Mouse (Mus musculus) spleen, adult 18-20 months (tissue): ENCODE measurements at regions not wholly inside any gene's neighbourhood (a gene's known extent, or its start where the extent isn't known, plus 50 kb on each side); places are given as distances from the start of the nearest gene placed in this dataset.

ENCODE experiments used
- DNase-seq, 2 experiments: peaks; one replicate each; pipeline ENCODE4 v3.0.0; 2022; ENCODE audit warnings: mixed read lengths in 2 of 2

DNA sequence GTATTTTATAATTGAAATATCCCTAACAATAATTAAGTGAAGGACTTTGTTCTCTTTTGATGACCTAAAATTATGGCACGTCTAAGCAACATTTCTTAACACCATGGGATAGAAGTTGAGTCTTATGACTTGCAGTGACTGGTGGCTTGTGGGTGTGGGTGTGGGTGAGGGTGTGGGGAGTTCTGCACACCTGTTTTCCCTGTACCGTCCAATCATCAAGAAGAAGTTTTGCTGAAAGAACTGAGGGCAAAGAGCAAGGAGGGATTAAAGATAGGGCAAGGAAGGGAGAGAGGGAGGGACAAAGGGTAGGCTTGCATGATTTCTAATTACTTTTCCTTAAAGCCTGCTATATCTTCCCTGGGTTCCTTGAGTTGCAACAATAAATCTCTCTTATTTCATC is 278.5 kb upstream of the Slc30a5 start:
- DNase-seq, result no peak

GRCm38 (mm10) chr13:101100621-101101020 is 267.4 kb upstream of the Slc30a5 start:
- DNase-seq, result no peak

GRCm38 (mm10) chr13:101096856-101097255 is 263.6 kb upstream of the Slc30a5 start:
- DNase-seq, result no peak

GRCm38 (mm10) chr13:101096221-101096620 is 263.0 kb upstream of the Slc30a5 start:
- DNase-seq, result no peak

GRCm38 (mm10) chr13:101095057-101095831 is 262.0 kb upstream of the Slc30a5 start:
- no peak for DNase-seq

DNA sequence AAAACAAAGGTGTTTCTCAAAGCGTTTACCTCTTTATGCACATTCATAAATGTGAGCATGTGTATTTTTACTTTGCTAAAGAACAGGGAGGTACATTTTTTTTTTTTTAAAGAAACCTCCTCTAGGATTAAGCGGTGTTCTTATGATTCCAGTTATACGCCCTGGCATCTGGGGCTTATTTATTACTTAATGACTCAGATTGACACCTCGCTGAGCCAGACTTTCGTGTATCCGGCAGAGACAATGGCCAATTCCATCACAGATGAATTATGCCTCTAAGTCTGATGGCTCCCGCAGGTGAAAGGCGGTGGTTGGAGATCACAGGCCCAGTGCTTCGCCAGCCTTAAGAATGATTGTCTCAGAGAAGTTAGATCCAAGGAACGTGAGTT is 259.5 kb upstream of the Slc30a5 start:
- DNase-seq, result no peak

GRCm38 (mm10) chr13:101092033-101092742 is 259.0 kb upstream of the Slc30a5 start:
- no peak for DNase-seq

DNA sequence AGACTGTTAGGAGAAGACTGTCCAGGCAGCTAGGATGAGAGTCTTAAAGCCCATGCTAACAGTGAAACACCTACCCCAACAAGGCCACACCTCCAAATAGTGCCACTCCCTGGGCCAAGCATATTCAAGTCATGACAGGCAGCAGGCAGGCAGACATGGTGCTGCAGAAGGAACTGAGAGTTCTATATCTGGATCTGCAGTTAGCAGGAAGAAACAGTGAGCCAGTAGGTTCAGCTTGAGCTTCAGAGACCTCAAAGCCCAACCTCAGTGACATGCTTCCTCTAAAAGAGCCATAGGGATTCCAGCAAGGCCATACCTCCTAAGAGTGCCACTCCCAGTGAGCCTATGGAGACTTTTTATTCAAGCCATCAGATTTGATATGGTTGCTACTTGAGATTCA is 252.0 kb upstream of the Slc30a5 start:
- DNase-seq, result no peak

DNA sequence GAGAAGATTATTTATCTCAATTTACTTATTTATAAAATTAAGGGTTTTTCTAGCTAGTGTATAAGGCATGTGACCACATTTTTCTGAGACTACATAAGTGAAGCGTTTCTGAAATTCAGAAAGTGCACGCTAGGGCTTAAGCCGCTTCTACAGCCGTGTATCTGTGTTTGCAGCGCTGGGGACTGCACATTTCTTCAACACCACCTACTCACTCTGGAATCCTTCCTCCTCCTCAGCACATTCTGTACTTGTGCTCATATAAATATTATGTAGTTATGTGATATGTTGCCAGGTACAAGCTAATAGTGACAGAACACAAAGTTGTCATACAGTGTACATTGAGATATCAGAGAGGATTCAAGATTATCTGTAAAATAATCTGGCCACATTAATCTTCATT is 251.0 kb upstream of the Slc30a5 start:
- DNase-seq, result no peak

- DNase-seq, result no peak
Measured at GRCm38 (mm10) chr13:101083416-101083815, 250.2 kb upstream of the Slc30a5 start.

- DNase-seq, result no peak
Measured at GRCm38 (mm10) chr13:101068489-101068888, 235.3 kb upstream of the Slc30a5 start.

DNA sequence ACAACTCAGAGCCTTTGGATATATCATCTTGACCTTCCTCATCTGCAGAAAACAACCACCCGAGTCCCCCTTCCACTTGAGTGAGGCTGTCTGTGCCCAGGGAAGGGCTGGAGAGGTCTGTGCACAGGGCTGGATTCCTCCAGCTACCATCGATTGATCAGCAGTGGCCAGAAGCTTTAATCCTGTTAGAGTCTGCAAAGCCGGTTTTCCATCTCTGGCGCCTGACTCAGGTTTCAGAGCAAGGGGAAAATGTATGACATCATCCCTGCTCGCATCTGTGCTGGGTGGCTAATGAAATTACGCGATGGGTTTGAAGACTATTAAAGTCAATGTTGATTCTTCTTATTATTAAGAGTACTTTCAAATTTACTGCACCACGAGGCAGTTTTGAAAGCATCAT is 229.4 kb upstream of the Slc30a5 start:
- no peak for DNase-seq

DNA sequence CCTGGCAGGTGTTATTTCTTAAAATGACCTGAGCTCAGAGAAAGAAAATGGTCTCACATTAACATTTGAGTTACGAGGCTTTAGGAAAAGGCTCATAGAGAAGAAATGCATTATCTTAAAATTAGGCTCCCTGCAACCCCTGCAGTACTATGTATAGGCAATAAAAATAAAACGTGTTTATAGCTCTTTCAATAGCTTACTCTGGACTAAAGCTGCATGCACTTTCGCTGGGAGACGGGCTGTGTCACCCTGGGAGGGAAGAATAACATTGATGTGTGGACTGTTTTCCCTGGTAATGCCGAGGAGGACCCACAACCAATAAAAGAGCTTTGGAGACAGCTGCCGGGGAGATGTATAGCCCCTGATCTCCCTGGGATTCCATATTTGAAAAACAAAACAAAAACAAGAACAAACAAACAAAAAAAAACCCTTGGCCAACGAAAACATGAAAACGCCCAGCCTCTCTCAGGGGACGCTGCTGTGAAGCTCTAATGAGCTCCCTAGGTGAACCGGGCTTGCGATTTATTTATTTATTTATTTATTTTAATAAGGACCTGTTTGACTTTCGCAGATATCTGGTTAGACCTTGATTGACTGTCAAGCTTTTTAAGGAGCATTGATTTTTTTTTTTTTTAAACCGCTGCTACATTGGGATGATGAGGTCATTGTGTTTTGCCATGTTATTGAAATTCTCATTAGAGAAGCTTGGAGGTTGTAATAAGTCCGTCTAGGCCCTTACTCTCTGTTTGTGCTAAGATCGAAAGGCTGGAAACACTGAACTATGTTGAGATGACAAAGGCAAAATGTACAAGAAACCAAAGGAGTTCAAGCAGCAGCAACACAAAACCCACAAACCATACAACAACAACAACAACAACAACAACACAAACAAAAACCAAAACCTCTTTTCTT is 228.3 kb upstream of the Slc30a5 start:
- no peak for DNase-seq

DNA sequence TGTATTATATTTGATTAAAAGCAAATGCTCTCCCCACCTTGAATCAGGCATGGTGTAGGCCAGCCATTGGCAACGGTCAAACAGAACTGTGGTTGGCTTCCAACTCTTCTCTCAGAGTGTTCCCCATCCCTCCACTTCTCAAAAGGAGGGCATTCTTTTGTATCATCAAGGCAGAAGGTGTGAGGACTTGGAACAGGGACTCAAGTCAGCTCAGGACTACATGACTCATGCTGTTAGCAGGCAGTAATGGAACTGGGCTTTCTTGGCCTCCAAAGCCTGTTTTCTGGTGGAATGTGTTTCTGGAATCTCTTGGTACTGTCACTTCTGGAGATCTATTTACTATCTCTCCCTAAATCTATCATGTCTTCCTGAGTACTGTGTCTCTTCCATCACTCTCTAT is 216.3 kb upstream of the Slc30a5 start:
- no peak for DNase-seq

DNA sequence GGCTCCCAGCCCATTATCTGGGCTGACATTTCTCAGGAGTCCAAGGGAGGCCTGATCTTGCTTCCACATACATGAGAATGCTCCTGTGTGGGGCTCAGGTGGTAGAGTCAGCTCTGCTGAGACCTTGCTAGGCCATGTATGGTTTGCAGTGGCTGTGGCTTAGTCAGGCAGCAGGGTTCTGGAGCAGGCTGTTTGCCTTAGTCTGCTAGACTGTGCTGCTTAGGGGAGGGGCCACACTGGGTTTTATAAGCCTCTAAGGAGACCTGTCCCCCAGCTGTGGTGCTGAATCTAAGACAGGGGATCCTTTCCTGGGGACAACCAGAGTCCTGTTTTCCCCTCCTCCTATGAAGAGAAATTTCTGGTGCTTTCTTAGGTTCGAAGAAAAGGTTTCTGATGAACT is 199.4 kb upstream of the Slc30a5 start:
- DNase-seq, result no peak

DNA sequence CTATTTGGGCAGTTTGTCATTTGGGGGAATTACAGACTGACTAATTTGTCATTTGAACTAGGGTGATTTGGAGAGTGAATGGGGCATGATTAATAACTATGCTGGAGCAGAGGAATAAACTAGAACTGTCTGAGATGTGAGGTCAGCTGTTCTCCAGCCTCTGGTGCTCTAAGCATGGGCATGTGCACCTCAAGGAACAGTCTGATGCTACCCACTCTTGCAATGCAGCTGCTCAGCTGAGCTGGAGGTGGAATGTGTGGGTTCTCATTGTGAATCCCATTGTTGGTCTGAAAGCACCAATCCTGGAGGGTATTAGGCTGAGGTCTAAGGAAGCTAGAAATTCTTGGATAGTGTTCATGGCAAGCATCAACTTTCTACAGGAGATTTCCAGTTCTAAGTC is 192.8 kb upstream of the Slc30a5 start:
- no peak for DNase-seq

DNA sequence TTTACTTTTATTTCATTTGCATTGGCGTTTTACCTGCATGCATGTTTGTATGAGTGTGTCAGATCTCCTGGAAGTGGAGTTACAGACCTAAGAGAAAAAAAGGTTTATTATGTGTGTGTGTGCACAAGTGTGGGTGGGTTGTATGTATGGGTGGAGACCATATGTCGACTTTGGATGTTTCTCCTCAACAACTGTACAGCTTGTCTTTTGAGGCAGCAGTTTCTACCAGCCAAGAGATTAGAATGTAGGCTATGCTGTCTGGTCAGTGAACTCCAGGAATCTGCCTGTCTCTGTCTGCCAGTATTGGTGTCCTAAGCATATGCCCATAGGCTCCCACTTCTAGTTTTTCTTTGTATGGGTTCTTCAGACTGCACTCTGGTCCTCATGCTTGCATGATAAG is 192.3 kb upstream of the Slc30a5 start:
- no peak for DNase-seq

GRCm38 (mm10) chr13:101024971-101025370 is 191.7 kb upstream of the Slc30a5 start:
- no peak for DNase-seq

GRCm38 (mm10) chr13:101019272-101019676 is 186.0 kb upstream of the Slc30a5 start:
- no peak for DNase-seq

DNA sequence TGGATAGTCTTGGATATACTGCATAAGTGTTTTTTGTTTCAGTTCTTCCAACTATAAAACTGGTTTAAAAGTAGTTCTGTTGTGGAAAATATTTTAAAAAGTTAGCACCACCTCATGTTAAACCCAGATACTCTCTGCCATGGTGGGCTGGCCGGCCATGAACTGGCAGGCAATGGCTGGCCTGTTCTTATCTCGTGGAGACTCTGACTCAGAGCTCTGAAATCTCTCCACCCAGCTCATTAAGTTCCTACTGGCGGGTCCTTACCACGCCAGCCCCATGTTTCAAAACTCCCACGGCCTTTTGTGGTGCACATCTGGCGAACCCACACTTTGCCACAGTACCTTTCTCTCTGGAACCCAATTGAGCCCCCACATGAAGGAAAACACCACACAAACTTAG is 183.8 kb upstream of the Slc30a5 start:
- DNase-seq, result no peak

DNA sequence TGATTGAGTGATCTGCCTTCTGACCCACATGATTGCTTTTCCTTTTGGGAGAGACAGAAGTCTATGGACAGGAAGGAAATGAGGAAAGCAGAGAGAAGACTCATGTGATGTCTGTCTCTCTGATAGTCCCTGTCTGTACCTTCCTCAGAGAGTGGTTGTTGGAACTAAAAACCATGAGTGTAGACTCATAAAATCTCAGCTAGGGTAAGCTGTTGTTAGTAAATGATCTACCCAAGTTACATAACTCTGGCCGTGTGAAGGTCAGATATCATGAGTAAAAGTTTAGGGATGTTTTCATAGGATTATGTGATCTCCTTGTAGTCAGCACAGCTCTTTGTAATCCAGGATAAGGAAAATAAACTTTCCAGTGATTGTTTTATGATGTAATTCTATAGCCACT is 183.0 kb upstream of the Slc30a5 start:
- no peak for DNase-seq

DNA sequence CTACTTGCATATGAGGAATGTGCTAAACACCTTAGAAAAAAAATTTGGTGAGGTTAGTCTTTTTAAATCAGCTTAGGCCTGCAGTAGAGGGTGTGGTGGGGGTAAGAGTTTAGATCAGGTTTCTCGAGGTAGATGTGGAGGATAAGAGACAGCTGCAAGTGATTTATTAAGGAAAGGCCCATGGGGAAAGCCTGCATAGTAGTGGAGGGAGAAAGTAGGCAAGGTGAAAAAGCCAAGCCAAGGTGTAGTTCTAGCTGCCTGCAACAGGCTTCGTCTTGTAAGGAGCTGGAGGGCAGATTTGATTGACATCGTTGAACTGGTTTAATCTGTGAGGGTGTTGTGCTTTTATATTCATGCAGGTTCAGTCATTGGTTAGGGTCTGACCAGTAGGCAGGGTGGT is 182.2 kb upstream of the Slc30a5 start:
- DNase-seq, result no peak

GRCm38 (mm10) chr13:101013604-101014003 is 180.4 kb upstream of the Slc30a5 start:
- DNase-seq, result no peak

DNA sequence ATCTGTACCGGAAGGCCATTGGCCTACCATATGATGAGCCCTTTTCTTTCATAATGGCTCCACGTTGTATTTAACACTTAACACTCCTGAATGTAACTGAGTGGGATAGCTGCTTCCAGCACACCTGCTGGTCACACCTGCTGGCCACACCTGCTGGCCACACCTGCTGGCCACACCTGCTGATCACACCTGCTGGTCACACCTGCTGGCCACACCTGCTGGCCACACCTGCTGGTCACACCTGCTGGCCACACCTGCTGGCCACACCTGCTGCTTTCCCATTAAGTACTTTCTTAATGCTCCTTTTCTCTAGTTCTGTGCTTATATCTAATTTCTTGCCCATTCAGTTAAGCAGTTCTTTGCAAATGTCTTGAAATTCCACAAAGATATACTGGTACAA is 157.4 kb upstream of the Slc30a5 start:
- no peak for DNase-seq
